Mouse (Mus musculus): ENCODE measurements around the gene Olfr281. TPM values are rescaled to one million over a fixed set of nuclear protein-coding genes. Genes with fewer than 3 reads are reported as not detected.
"Not testable (repeated sequence)": the region's sequence is repeated elsewhere in the genome, so short reads cannot be mapped to it uniquely, and the experiment has no call there.

Gene Olfr281
- polyA plus RNA-seq, 1 experiment: not detected

GRCm38 (mm10) chr15:98424753-98425152 is 27.6 kb upstream of the Olfr281 start:
- TF ChIP-seq POLR2A (IDR thresholded peaks at IDR 0.05; ENCODE audit: extremely low read depth, insufficient read depth, low read length) (no peak), CTCF (IDR thresholded peaks at IDR 0.05; ENCODE audit: extremely low read depth, insufficient read depth, low read length) (no peak)
- H3K4me1 ChIP-seq (ENCODE audit: control insufficient read depth, insufficient read depth, low read length): no peaks in the 10 kb centered on the region
- H3K4me3 ChIP-seq (ENCODE audit: insufficient read depth, low read length): no peak overlapping the region
- H3K27ac ChIP-seq (ENCODE audit: insufficient read depth, low read length): no peak overlapping the region

- no peak overlapping the region for H3K4me3 ChIP-seq (ENCODE audit: insufficient read depth, low read length)
- no peaks in the 10 kb centered on the region for H3K4me1 ChIP-seq (ENCODE audit: control insufficient read depth, insufficient read depth, low read length)
- H3K27ac ChIP-seq (ENCODE audit: insufficient read depth, low read length): no peak overlapping the region
- TF ChIP-seq CTCF (IDR thresholded peaks at IDR 0.05; ENCODE audit: extremely low read depth, insufficient read depth, low read length) (no peak), POLR2A (IDR thresholded peaks at IDR 0.05; ENCODE audit: extremely low read depth, insufficient read depth, low read length) (no peak)
These were observed 27.2 kb upstream of the Olfr281 start for GRCm38 (mm10) chr15:98425188-98425587.

GRCm38 (mm10) chr15:98430925-98431324 is 21.5 kb upstream of the Olfr281 start, which contains the start of gene Olfr282:
Gene Olfr282, plus strand, starts transcription at chr15:98431225.
- not testable (repeated sequence) for H3K4me3 ChIP-seq (ENCODE audit: insufficient read depth, low read length); H3K4me1 ChIP-seq (ENCODE audit: control insufficient read depth, insufficient read depth, low read length); H3K27ac ChIP-seq (ENCODE audit: insufficient read depth, low read length)

GRCm38 (mm10) chr15:98444561-98444960 is 7.8 kb upstream of the Olfr281 start:
- TF ChIP-seq POLR2A (IDR thresholded peaks at IDR 0.05; ENCODE audit: extremely low read depth, insufficient read depth, low read length) (no peak), CTCF (IDR thresholded peaks at IDR 0.05; ENCODE audit: extremely low read depth, insufficient read depth, low read length) (no peak)
- no peak overlapping the region for H3K4me3 ChIP-seq (ENCODE audit: insufficient read depth, low read length)
- H3K27ac ChIP-seq (ENCODE audit: insufficient read depth, low read length): no peak overlapping the region

GRCm38 (mm10) chr15:98448521-98448920 is 3.9 kb upstream of the Olfr281 start:
- no peak for TF ChIP-seq POLR2A (IDR thresholded peaks at IDR 0.05; ENCODE audit: extremely low read depth, insufficient read depth, low read length)
- no peak for TF ChIP-seq CTCF (IDR thresholded peaks at IDR 0.05; ENCODE audit: extremely low read depth, insufficient read depth, low read length)
- Histone ChIP-seq H3K27ac (ENCODE audit: insufficient read depth, low read length) (no peak overlapping the region), H3K4me3 (ENCODE audit: insufficient read depth, low read length) (no peak overlapping the region), H3K4me1 (ENCODE audit: control insufficient read depth, insufficient read depth, low read length) (no peaks in the 10 kb centered on the region)

More at GRCm38 (mm10) chr15:98444561-98444960, 7.8 kb upstream of the Olfr281 start:
- no peaks in the 10 kb centered on the region for H3K4me1 ChIP-seq (ENCODE audit: control insufficient read depth, insufficient read depth, low read length)

GRCm38 (mm10) chr15:98469596-98469995 is 17.2 kb downstream of the Olfr281 start, which contains the start of gene OR5BS1P:
Gene OR5BS1P, plus strand, starts transcription at chr15:98469896.
- Histone ChIP-seq H3K4me1 (ENCODE audit: control insufficient read depth, insufficient read depth, low read length) (no peaks in the 10 kb centered on the region), H3K4me3 (ENCODE audit: insufficient read depth, low read length) (no peak within 1 kb of the TSS), H3K27ac (ENCODE audit: insufficient read depth, low read length) (no peak within 1 kb of the TSS)
- no peak for TF ChIP-seq POLR2A (IDR thresholded peaks at IDR 0.05; ENCODE audit: extremely low read depth, insufficient read depth, low read length)
- TF ChIP-seq CTCF (IDR thresholded peaks at IDR 0.05; ENCODE audit: extremely low read depth, insufficient read depth, low read length): no peak

- H3K4me3 ChIP-seq (ENCODE audit: insufficient read depth, low read length): no peak overlapping the region
- H3K27ac ChIP-seq (ENCODE audit: insufficient read depth, low read length): no peak overlapping the region
- no peaks in the 10 kb centered on the region for H3K4me1 ChIP-seq (ENCODE audit: control insufficient read depth, insufficient read depth, low read length)
- TF ChIP-seq CTCF (IDR thresholded peaks at IDR 0.05; ENCODE audit: extremely low read depth, insufficient read depth, low read length): no peak
- TF ChIP-seq POLR2A (IDR thresholded peaks at IDR 0.05; ENCODE audit: extremely low read depth, insufficient read depth, low read length): no peak
These were observed 19.2 kb downstream of the Olfr281 start for GRCm38 (mm10) chr15:98471539-98471938.

GRCm38 (mm10) chr15:98474958-98475357 is 22.6 kb downstream of the Olfr281 start:
- no peak overlapping the region for H3K27ac ChIP-seq (ENCODE audit: insufficient read depth, low read length)
- TF ChIP-seq POLR2A (IDR thresholded peaks at IDR 0.05; ENCODE audit: extremely low read depth, insufficient read depth, low read length) (no peak), CTCF (IDR thresholded peaks at IDR 0.05; ENCODE audit: extremely low read depth, insufficient read depth, low read length) (no peak)
- H3K4me3 ChIP-seq (ENCODE audit: insufficient read depth, low read length): no peak overlapping the region
- H3K4me1 ChIP-seq (ENCODE audit: control insufficient read depth, insufficient read depth, low read length): no peaks in the 10 kb centered on the region

GRCm38 (mm10) chr15:98475382-98475781 is 23.0 kb downstream of the Olfr281 start:
- Histone ChIP-seq H3K4me1 (ENCODE audit: control insufficient read depth, insufficient read depth, low read length) (no peaks in the 10 kb centered on the region), H3K27ac (ENCODE audit: insufficient read depth, low read length) (no peak overlapping the region), H3K4me3 (ENCODE audit: insufficient read depth, low read length) (no peak overlapping the region)
- TF ChIP-seq CTCF (IDR thresholded peaks at IDR 0.05; ENCODE audit: extremely low read depth, insufficient read depth, low read length) (peak; percentile 32; the same call in 1 of the 2 replicates), POLR2A (IDR thresholded peaks at IDR 0.05; ENCODE audit: extremely low read depth, insufficient read depth, low read length) (no peak)

GRCm38 (mm10) chr15:98476281-98476680 is 23.9 kb downstream of the Olfr281 start:
- no peak overlapping the region for H3K4me3 ChIP-seq (ENCODE audit: insufficient read depth, low read length)
- no peak for TF ChIP-seq CTCF (IDR thresholded peaks at IDR 0.05; ENCODE audit: extremely low read depth, insufficient read depth, low read length)
- no peak for TF ChIP-seq POLR2A (IDR thresholded peaks at IDR 0.05; ENCODE audit: extremely low read depth, insufficient read depth, low read length)

More at GRCm38 (mm10) chr15:98476281-98476680, 23.9 kb downstream of the Olfr281 start:
- no peak overlapping the region for H3K27ac ChIP-seq (ENCODE audit: insufficient read depth, low read length)
- no peaks in the 10 kb centered on the region for H3K4me1 ChIP-seq (ENCODE audit: control insufficient read depth, insufficient read depth, low read length)
